Mouse (Mus musculus): ENCODE data around the gene Inpp4b.

The Inpp4b gene

DNA sequence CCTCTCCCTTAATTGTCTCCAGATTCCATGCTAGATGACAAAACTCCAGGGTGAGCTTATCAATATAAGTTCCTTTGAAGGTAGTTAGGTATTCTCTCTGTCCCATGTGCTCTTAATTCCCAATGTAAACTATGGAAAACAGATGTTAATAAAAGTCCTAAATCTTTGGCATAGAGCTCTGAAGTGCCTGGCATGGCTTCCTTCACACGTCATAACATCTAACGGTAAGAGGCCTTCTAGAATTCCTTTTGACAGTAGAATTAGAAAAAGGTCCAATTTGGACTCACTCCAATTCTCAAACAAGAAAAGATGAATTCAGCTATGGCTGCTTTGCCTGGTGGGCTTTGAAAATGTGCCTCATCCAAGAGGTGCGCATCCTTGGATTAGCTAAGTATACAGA lies 236.6 kb downstream of the Inpp4b start:
- no peak for DNase-seq (ENCODE audit: low spot score)

DNA sequence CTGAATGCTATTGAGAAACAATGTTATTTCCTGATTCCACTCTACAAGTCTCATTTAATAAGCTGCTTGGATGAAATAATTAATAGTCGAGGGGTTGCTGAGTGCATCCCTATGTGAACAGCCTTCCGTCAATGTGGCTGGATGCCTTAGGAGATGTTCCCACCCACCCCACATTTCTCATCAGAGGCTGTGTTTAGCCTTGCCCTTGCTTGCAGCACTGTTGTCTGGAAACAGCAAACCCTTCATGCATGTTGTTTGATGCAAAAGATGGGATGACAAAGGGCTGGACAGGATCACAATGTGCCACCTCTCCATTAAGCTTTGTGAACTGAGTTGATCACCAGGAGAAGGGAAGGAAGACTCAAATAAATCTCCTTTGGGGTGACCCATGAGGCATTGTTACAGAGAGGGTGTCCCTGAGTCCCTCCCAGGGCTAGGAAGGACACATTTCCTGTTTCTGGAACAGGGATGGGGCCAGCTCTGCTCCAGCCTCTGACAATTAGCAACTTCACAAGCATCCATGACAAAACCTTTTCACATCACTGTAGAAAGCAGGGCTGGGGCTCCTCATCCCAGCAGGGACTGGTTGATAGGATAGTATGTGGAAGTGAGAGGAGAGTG lies 239.6 kb downstream of the Inpp4b start:
- DNase-seq (ENCODE audit: low spot score) = no peak

DNA sequence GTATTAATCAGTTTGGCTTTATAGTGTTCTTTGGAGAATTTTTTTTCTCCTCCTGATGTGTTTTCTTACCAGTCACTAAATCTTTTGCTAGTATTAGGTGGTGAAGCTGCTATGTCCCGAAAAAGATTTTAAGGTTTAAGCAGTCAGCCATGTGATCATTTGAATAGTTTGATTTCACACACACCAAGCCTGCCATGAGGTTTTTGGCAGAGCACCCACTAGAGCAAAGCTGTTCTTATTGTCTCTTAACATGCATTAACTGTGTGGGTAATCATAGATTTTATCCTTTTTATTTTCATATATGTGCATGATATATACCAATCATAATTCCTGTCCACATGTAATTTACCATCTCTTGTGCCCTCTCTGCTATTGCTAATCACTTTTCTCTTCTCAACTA lies 240.6 kb downstream of the Inpp4b start:
- DNase-seq (ENCODE audit: low spot score) = no peak

DNA sequence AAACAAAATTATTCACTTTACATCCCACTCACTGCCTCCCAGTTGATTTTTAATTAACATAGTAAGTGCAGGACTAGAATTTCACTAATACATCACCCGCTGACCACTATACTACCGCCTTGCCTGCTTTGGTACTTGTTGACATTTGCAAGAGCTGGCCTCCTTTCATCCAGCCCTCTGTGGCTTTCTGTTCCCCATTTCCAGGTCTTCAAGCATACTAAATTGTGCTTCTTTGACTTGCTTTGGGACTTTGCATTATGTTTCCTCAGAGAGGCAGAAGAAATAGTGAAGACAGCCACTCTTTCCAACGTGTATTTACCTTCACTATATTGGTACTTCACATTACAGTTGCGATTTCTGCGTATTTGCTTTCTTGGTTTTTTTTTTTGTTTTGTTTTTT lies 244.4 kb downstream of the Inpp4b start:
- DNase-seq (ENCODE audit: low spot score) = no peak

DNA sequence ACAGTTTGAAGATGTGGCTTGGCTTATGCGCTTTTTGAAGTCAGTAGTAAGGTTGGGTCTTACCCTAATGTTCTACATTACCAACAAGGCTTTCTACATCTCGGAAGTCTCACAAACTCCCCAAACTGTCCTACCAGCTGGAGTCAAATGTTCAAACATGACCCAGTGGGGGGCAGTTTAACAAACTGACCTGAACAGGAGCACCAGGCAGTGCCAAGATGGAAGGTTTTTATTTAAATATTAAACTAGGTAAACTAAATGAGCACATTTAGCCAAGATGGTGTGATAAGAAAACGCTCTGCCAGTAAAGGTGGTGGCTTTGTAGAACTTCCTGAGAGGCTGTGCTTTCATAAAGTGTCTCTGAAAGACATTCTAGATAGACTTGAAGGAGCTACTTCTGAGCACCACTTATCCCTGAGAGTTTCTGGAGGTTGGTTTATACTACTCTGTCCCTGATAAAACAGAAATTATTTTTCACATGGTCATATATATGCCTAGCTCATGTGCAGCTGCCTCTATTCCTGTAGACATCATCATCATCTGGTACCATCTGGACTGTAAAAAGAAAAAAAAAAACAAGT lies 251.9 kb downstream of the Inpp4b start:
- DNase-seq (ENCODE audit: low spot score) = no peak

DNA sequence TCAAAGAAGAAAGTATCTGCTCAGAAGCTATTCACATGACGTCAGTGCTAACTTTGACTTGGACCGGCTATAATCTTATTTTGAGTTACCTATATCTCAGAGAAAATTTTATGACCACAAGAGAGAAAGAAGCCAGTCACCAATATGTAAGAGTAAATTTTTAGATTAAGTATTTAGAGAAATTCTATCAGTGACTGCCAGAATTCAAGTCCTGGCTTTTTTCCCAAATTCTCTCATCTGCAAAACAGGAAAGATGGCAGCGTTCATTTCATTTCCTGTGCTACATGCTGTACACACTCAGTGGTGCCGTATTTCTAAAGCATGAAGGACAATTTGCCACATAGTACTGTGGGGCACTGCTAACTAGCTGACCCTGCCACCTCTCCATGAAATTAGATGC lies 256.9 kb downstream of the Inpp4b start:
- DNase-seq (ENCODE audit: low spot score) = no peak

DNA sequence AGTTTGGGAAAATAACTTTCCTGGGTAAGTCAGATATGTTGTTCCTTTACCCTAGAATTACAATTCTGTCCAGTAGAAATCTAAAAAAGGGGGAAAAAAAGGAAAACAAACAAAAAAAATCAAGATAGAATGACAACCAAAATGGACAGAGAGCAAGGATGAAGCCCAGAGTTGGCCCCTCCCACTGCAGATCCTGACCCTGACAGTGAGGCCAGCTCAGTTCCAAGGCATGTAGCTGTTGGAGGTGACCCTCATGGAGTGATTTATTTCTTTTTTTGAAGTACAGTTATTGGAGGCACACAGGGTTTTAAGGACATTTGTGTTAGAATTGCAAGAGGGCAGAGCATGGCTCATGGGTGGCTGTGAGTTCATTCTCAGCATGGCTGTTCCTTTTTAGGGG lies 258.8 kb downstream of the Inpp4b start:
- no peak for DNase-seq (ENCODE audit: low spot score)

DNA sequence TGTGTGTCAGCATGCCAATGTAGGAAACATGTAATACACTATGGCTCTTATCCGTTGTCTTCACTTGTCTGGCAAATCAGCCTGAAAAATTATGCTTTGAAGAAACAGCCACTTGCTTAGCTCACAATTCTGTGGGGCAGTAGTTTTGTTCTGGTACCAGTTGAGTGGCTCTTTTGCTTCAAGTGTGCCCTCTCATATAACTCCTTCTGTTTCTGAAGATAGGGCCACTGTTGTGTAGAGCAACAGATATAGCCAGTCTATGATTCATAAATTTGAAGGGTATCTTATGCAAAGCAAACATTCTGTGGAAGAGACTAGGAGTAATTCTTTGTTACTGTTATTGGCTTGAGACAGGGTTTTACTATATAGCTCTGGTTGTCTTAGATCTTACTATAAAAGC lies 265.7 kb downstream of the Inpp4b start:
- no peak for DNase-seq (ENCODE audit: low spot score)

DNA sequence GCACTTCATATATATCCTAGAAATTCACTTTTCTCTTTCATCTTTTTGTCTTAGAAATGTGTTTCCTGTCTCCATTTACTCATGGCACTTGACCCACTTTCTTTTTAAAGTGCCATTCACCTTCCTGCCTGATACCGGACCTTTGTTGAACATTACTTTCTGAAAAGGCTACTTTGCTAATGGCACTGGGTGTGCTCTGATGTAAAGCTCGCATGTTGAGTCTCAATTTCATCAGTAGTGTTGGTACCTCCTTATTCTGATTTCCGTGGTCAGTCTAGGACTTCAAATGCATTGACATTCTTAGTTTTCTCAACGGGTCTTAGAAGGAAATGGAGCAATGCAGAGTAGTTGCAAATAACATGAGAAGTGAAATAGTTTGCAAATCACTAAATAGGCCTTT lies 266.7 kb downstream of the Inpp4b start:
- no peak for DNase-seq (ENCODE audit: low spot score)

DNA sequence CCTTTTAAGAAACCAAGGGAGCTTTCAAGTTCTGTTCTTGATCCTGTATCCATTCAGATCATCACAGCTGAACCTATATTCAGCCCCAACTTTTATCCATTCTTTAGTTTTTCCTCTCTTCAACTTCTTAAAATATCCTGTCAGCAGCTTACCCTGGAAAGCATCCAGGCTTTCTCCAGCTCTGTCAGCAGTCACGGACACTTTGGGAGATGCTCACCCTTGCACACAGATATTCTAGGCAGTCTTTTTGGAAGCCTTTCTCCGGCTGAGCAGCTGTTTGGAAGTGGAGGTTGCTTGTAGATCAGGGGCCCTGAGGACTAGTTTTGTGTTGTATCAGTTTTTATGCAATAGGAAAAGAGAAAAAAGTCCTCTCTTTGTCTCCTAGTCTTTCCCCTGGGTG lies 270.3 kb downstream of the Inpp4b start:
- no peak for DNase-seq (ENCODE audit: low spot score)

DNA sequence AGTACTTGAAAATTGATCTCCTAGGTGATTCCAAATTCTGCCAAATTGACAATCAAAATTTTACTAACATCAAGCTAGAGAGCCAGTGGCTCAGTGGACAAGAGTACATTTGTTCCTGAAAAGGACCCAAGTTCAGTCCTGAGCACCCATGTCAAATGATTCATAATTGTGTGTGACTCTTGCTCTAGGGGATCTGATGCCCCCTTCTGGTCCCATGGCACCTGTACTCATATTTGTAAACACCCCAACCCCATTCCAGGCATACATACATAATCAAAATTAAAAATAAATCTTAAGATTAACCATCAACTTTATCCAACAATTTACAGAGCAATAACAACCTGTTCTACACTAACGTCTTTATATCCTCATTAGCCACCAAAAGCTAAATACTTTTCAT lies 271.8 kb downstream of the Inpp4b start:
- DNase-seq (ENCODE audit: low spot score) = no peak

DNA sequence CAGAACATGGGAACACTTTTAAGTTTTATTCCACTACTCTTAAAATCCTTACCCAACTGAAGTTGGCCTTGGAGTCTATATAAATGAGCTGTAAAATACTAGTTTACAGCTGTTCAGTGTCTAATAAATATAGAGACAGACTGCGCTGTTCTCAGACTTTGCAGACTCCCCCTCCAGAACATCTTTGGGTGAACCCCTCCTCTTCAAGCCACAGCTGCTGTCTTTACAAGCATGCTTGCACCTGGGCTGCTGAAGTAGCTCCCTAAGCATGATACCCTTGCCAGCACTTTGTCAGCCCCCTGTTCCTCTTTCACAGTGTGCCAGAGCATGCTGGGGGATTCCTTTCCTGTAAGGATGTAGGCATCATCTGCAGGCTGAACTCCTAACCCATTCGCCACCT lies 272.2 kb downstream of the Inpp4b start:
- no peak for DNase-seq (ENCODE audit: low spot score)

DNA sequence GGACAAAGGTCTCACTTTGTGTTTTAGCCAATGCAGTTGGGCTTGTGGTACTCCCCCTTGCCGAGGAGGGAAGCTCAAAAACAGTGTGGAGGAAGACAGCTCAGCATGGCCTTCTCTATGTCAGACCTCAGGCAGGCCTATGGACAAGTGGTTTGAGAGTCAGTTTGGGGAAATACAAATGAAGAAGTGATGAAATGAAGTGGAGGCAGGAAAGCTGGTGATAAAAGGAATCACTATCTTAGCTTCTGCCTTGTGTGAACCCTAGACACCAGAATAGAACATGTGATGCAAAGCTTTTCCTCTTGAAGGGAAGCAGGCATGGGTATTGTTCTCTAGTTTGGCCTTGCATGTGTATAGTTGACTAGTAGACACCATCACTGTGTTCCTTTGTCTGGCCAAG lies 273.2 kb downstream of the Inpp4b start:
- DNase-seq (ENCODE audit: low spot score) = no peak

DNA sequence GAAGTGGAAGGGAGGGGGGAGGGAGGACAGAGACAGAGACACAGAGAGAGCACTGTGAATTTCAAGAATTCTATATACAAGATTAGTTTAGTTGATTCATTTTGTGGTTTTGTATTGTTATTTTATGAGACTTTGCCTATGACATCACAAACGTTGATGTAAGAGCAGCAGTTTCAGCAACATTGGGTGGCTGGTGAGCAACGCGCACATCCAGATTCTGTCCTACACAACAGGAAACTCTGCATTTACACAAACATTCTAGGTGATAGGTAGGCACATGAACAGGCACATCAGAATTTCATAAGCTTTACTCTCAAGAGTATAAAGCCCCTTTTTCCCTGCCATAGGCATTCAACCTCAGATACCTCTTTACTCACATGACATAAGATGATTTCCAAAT lies 276.6 kb downstream of the Inpp4b start:
- DNase-seq (ENCODE audit: low spot score) = peak; percentile 43

DNA sequence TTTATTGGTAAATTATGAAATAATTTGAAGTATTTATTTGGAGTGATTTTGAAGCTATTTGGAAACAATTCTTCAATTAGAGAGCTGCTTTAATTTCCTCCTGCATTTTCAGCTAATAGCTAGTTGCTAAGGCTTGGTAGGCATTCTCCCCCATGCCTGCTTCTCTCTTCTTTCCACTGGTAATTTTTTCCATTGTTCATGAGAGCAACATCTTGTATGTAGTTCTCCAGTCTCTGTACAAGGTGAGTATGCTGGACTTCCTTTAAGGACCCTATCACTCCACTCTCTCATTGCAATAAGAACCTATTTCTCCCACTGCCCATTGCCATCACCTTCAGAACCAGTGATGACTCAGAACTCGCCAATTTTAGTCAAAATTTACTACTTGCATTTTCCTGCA lies 292.7 kb downstream of the Inpp4b start:
- DNase-seq (ENCODE audit: low spot score) = no peak

DNA sequence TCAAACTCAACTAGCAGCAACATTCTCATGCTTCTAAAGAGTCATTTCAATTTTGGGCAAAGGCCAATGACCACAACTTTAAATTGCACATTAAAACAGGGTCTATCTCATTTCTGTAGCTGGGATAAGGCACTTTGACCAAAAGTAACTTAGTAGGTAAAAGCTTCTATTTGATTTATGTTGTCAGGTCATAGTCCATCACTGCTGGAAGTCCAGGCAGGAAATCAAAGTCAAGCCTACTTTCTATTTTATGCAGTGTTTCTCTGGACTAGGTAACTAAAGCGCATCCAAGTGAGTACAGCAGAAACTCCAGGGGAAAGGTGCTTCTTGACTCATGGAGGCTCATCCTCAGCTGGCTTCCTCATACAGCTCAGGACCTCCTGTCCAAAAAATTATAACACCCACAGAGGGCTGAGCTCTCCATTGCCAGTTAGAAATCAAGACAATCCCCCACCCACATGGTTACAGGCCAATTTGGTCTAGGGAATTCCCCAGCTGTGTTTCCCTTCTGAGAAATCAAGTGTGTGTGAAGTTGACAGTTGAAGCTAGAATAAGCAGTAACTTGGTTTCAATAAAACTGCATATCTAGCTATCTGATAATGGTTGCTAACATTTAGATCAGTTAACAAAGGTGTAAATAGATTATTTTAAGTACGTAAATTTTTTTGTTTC lies 293.7 kb downstream of the Inpp4b start:
- DNase-seq (ENCODE audit: low spot score) = peak; percentile 42

DNA sequence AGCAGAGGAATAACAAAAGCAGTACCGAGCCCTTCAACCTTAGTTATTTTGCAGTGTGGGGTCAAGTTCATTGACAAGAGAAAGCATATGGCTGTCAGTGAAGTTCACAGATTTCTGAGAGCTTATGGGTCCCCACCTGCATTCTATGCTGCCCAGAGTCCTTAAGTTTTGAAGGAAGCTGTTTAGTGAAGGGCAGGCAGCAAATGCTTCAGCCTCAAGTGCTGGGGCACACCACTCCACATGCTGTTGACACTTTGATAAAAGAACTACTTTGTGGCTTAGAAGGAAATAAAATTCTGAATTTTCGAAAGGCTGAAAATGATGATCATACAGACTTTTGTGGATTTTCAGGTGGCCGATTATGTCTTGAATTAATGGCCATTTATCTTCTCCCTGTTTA lies 296.1 kb downstream of the Inpp4b start:
- no peak for DNase-seq (ENCODE audit: low spot score)

DNA sequence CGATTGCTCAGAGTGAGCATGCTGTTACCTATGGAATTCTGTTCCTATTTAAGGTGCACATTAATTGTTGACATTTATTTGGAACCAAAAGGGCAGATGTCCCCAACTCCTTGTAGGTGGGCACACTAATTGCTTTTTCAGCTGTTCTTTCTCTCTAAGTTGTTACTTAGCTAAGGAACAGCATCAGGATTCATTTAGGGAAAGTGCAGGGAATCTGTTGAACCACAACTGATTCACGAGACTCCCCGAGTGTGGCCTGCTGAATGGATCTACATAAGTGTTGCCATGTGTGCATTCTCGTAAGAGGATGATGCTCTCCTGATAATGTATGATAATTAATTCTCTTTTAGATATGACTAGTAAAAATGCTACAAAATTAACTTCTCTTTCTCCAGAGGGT lies 297.5 kb downstream of the Inpp4b start:
- no peak for DNase-seq (ENCODE audit: low spot score)

DNA sequence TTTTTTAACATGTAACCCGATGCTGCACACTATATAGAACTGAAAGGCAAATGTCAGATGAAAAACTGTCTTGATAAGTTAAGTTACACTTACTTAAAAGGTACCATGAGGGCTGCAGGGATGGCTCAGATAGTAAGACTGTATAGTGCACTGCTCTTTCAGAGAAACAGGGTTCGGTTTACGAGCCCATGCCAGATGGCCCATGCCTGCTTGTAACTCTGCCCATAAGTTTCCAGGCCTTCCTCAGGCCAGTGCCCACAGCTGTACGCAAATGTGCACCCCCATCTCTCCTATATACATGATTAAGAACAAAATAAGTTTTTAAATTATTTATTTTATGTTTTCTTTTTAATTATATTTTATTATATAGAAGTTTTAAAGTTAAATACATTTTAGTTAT lies 300.7 kb downstream of the Inpp4b start:
- no peak for DNase-seq (ENCODE audit: low spot score)

DNA sequence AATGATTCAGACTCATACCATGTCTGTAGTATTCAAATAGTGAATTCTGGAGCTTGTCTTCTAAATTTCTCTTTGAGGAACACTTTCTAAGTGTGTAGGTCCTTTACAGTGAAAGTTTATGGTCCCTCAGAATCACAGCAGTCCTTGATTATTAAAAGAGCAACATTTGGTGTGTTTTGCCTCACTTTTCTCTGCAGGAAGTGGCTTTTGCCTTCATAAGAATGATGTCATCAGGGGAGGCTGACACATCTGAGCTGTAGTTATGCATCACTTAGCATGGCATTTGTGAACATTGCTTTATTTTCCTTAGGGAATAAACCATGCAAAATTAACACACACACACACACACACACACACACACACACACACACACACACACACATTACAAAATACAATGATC lies 349.8 kb downstream of the Inpp4b start:
- DNase-seq (ENCODE audit: low spot score) = peak; percentile 63

DNA sequence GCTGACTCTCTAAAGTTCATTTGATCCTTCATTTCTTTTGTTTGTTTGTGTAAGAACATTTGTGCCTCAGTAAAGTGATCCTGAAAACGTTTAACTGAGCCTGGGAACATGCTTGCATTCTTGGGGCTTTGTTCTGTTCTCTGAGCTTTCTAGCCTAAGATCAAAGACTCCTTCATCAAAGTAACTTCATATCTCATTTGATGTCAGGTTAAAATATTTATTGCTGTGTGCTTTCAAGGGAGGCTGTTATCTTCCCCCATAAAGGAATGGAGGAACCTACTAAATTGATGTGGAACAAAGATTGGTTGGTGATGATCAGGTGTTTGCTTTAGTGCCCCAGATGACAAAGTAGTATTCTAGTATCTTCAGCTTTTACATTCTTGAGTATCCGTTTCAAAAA lies 352.5 kb downstream of the Inpp4b start:
- peak; percentile 17 for DNase-seq (ENCODE audit: low spot score)

DNA sequence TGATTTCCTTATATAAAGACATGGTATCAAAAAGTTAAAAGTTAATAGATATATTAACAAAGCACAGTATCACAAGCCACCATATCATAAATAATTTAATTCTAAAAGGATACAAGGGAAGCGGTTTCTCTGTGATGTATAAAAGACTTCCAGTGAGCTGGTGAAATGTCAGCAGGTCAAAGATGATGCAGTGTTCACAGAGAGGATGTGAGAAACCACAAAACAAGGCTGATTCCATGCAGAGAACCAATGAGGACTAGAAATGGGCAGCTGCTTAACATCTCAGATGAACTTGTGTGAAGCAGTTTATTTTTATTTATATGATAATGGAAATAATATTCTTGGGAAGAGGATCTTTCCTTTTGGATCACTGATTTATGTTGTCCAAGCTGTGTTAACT lies 359.7 kb downstream of the Inpp4b start:
- peak; percentile 78 for DNase-seq (ENCODE audit: low spot score)

DNA sequence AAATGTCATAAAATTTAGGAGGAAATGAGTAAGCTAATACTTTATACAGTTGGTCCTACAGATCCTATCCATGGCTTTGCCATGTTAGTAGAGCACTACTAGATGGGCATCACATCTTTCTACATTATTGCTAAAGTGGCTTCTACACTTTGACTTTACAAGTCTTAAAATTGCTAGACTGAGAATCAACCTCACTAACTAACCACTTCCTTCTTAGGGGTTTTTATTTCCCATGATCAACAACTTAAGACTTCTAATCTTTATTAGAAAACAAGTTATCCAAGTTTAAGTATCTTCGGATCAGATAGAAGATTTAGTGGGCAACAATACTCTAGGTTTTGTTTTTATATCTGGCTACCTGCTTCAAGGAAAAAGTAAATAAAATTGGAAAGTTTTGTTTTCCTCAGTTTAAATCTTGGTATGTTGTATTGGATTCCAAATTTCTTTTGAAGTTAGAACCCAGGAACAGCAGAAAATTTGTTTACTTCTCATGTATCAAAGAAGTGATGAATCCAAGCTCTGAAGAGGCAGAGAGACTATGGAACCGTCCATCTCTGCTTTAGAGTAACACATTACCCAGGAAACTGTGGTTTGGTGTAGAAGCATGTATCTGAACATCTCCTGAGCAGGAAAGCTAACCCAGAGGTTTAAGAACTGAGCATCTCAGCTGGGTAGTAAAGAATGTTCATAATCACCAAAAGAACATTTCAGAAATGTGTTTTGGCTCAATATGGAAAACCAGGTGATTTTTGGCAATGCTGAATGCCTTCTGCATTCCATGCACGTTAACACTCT lies 361.4 kb downstream of the Inpp4b start:
- peak; percentile 59 for DNase-seq (ENCODE audit: low spot score)

Data from T-cell, adult 2 months (primary cell).